ENCODE assay signal across 8 mouse cellular contexts in genomic region chr15:99875334-99875869, GRCm38 (mm10). TPM values are rescaled to one million over a fixed set of nuclear protein-coding genes. Genes with fewer than 3 reads are reported as not detected.
A peak's percentile ranks its signal among the peaks of the same experiment; 100 is the strongest.
DNase-seq lines count a peak whose midpoint lies in the region; ATAC-seq lines count a peak whose summit lies in the region.

Gene Lima1 (minus strand): TSS chr15:99875456.

- H3K9me3 ChIP-seq in megakaryocyte, embryonic 14.5 days = no peaks in the 10 kb centered on the region

- DNase-seq in ZHBTc4 (ENCODE audit: low read depth, low spot score) = peak; percentile 98
- DNase-seq in gastrocnemius, adult 8-10 months (ENCODE audit: low spot score in 2 of 2) = peak; percentile 63 to 81
- DNase-seq in hindlimb bud, embryonic 11.5 days (ENCODE audit: extremely low spot score, low read depth, low spot score) = peak; percentile 54
- DNase-seq in left cerebral cortex, adult 8-10 months (ENCODE audit: low spot score in 2 of 2) = peak; percentile 43 to 51
- DNase-seq in right cerebral cortex, postnatal 10 days (ENCODE audit: low spot score in 2 of 2) = peak; percentile 88 to 90
- DNase-seq in urinary bladder, postnatal 25 days (ENCODE audit: low spot score) = peak; percentile 83

- peaks cover 15% of the 10 kb centered on the region for H3K4me1 ChIP-seq in megakaryocyte, embryonic 14.5 days

- H3K36me3 ChIP-seq in megakaryocyte, embryonic 14.5 days (replicated peaks; ENCODE audit: low read length) = no peaks in the 10 kb centered on the region

- peak; percentile 99 for ATAC-seq in common myeloid progenitor, adult 5-6 weeks (replicated peaks; ENCODE audit: low read depth, poor library complexity, severe bottlenecking)

- H3K4me3 ChIP-seq in megakaryocyte, embryonic 14.5 days (replicated peaks) = peak within 1 kb of the TSS; percentile 95

- peaks cover 59% of the 10 kb centered on the region for H3K27me3 ChIP-seq in megakaryocyte, embryonic 14.5 days (replicated peaks)

RNA-seq across cellular contexts. Expression of gene Lima1, which starts in this region (rescaled TPM):
- 1.5 and 2.2 TPM in 2 replicates for total RNA-seq in common myeloid progenitor, adult 5-6 weeks (2017)
- 1 to 10 TPM; 5.8 to 9.4 (median 6.5) TPM for total RNA-seq in gastrocnemius, adult 8-10 months (2022)
- total RNA-seq in left cerebral cortex, adult 8-10 months (2022) = 10 to 100 TPM in 3 of 4 experiments, 1 to 10 TPM in 1; 8.6 to 12.5 (median 10.2) TPM
- 0.75 and 1.3 TPM in 2 replicates for polyA plus RNA-seq in megakaryocyte, embryonic 14.5 days (2012; ENCODE audit: insufficient read depth, low replicate concordance)

Comparison
In these comparisons a context has a peak if more than half of its experiments do, and no peak if none do; other contexts are left out.
1. Peak in every context shown above with its lines: DNase-seq, ATAC-seq and H3K4me3 ChIP-seq.
2. DNase-seq: peak in every context shown above with its lines; median percentile 98 in ZHBTc4; 89 in right cerebral cortex, postnatal 10 days; 83 in urinary bladder, postnatal 25 days; 72 in gastrocnemius, adult 8-10 months; 54 in hindlimb bud, embryonic 11.5 days; 47 in left cerebral cortex, adult 8-10 months.